Mouse (Mus musculus): ENCODE measurements around the gene Exosc2. TPM values are rescaled to one million over a fixed set of nuclear protein-coding genes. Genes with fewer than 3 reads are reported as not detected.

Exosc2 gene
- polyA plus RNA-seq, 1 experiment from 2014 or later: 7.8 TPM

DNA sequence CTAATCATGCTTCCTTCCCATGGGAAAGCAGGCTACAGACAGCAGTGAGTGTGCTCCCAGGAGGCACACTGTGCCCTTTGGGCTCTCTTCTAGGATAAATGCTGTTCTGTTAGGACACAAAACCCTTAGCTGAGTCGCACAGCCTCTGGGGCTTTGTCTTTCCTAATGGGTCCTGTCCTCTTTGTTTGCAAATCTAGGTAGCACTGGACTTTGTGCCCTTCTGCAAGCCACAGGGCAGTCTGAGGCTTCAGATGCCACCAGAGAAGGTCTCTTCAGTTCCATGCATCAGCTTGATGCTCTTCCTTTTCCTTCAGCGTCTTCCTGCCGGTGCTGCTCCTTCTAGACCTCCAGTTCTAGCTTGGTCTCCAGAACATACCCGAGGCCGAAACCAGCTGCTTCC, 60.1 kb downstream of the Exosc2 start:
- Histone ChIP-seq H3K79me2 (ENCODE audit: inconsistent target) (peaks cover 43% of the 10 kb centered on the region; the same call in 1 of the 2 replicates), H3K27ac (no peak overlapping the region), H3K36me3 (ENCODE audit: inconsistent target) (no peaks in the 10 kb centered on the region), H3K4me3 (ENCODE audit: inconsistent target) (no peak overlapping the region)
- 65% methylated on average over 5 of the region's 5 CpGs for WGBS (ENCODE audit: missing documents)

Other genes starting within 250 kb of the Exosc2 start
- gene Ass1, start 200.5 kb upstream of the Exosc2 start, polyA plus RNA-seq (2018): 5.0 to 11.7 TPM (median 8.6 TPM) in 3 replicates
- gene Fubp3, start 98.1 kb upstream of the Exosc2 start, polyA plus RNA-seq (2018): 19.6 to 23.3 TPM (median 20.0 TPM) in 3 replicates
- not detected in 3 replicates for gene Prdm12, start 30.7 kb upstream of the Exosc2 start, polyA plus RNA-seq (2018)
- gene Abl1, start 17.7 kb downstream of the Exosc2 start, polyA plus RNA-seq (2018): 31.8 to 37.5 TPM (median 34.7 TPM) in 3 replicates
- gene Qrfp, start 139.9 kb downstream of the Exosc2 start, polyA plus RNA-seq (2018): not detected in 3 replicates
- not detected in 3 replicates for gene Fibcd1, start 175.3 kb downstream of the Exosc2 start, polyA plus RNA-seq (2018)
- gene Lamc3, start 216.6 kb downstream of the Exosc2 start, polyA plus RNA-seq (2018): not detected in 3 replicates